Mouse (Mus musculus) T-helper 17 cell (primary cell): ENCODE measurements at regions not wholly inside any gene's neighbourhood (a gene's known extent, or its start where the extent isn't known, plus 50 kb on each side); places are given as distances from the start of the nearest gene placed in this dataset.

Experiments used
- in situ Hi-C, 2 experiments: fragments of 300-600 bp; cut with MboI, MseI; formaldehyde crosslinking; loops; 1 replicate in 1 of 2; 2 replicates in 1 of 2; pipeline ENCODE4 v1.15.1; 2025; ENCODE audit warnings: high pct_unique_total_duplicates in 2 of 2

DNA sequence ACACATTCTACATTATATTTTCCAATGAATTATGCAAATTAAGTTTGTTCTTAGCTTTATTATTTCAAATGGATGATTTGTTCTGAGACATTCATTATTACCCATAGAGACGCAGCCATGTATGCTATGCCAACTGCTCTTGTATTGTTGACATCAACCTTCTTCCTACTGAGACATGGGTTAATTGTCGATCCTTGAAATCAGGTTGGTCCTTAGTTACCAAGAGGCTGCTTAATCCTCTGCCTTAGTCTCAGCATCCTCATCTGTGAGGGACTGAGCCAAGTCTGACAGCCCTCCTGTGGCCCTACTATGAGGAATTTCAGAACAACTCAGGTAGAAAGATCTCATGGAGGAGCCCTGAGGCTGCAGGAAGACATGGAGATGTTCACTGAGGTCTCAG, 345.2 kb upstream of the Klf6 start:
- in situ Hi-C loops: loop anchor here (10.0 kb wide), 2 partner anchors 159 to 201 kb away; no protein-coding TSS in a partner anchor

DNA sequence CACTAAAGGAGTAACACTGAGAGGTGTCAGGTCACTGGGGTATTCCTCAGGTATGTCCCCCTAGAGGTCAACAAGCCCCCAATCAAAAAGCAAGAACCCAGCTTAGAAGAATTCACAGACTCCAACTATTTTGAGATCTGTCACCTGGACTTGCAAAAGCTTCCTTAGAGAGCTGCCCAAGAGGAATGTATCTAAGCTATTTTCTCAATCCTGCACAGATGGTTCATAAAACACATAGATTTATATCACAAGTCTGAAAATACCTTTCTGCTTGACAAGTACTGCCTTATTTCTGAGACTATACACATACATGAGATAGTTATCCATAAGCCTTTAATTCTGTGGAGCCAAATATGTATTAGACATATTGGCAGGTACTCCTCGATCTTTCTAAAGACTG, 342.1 kb upstream of the Klf6 start:
- in situ Hi-C loops: loop anchor here (10.0 kb wide), 2 partner anchors 156 to 204 kb away; no protein-coding TSS in a partner anchor

GRCm38 (mm10) chr13:5519600-5519999, 341.7 kb upstream of the Klf6 start:
- in situ Hi-C loops: loop anchor here (10.0 kb wide), 2 partner anchors 155 to 205 kb away; no protein-coding TSS in a partner anchor

GRCm38 (mm10) chr13:5527400-5527799, 333.9 kb upstream of the Klf6 start:
- in situ Hi-C loops: no loop called here

DNA sequence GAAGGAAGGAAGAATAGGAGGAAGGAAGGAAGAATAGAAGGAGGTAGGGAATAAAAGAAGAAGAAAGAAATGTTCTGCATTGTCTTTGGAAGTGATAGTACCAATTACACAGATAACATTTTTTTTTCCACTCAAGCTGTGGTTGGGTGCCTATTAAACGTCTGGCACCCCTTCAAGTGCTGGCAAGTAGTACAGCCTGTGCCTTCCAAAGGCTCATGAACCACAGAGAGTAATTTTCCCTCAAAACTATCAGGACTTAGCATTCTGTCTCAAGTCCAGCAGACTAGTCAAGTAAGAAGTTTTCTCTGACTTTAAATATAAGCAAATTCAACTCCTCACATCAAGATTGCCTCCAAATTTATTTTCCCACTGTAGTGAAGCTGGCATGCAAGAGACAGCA, 321.0 kb upstream of the Klf6 start:
- in situ Hi-C loops: no loop called here

DNA sequence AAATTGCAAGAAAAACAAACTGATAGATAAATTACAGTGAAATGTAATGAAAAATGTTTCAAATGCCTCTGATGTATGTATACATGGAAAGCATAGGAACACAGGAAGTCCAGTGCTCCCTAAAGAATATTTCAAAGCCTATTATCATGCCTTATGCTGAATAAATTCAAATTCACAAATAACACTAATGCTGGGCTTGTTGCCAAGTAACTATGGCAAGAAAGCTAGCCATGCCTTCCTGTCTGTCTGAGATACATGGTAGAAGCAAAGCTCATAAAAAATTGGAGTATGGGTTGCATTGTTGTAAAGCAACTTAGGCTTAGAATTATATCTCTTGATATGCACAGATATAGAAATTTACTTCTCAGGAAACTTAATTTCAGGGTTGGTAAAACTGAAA, 315.8 kb upstream of the Klf6 start:
- in situ Hi-C loops: no loop called here

- in situ Hi-C loops: no loop called here
These were observed 315.3 kb upstream of the Klf6 start for GRCm38 (mm10) chr13:5546011-5546410.

GRCm38 (mm10) chr13:5546937-5547336, 314.3 kb upstream of the Klf6 start:
- in situ Hi-C loops: no loop called here

GRCm38 (mm10) chr13:5548768-5549167, 312.5 kb upstream of the Klf6 start:
- in situ Hi-C loops: no loop called here

GRCm38 (mm10) chr13:5549175-5549574, 312.1 kb upstream of the Klf6 start:
- in situ Hi-C loops: no loop called here

- in situ Hi-C loops: no loop called here
These were observed 311.5 kb upstream of the Klf6 start for GRCm38 (mm10) chr13:5549747-5550146.

DNA sequence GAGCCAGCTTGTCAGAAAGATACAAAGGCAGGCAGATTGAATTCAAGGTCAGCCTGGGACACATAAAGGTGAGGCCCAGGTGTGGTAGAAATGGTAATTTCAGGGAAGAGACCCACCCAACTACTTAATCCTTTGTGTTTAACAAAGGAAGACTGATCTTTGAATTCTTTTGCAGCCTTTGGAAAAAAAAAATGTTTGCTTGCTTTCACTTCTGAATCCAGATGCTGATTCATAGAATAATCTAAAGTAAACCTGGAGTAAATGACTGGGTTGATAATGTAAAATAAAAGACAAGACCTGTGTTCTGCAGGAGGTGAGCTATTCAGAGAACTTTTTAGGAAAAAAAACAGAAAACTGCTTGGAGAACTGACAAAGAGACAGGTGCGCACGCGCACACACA, 310.9 kb upstream of the Klf6 start:
- in situ Hi-C loops: no loop called here

DNA sequence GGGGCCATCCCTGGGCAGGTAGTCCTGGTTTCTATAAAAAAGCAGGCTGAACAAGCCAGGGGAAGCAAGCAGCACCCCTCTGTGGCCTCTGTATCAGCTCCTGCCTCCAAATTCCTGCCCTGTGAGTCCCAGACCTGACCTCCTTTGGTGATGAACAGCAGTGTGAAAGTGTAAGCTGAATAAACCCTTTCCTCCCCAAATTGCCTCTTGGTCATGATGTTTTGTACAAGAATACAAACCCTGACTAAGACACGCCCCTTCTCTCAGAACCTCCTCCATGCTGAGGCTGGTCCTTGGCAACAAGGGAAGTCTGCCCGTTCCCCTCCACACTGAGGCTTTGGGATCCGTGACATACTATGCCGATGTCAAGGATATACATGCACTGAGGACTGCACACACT, 310.2 kb upstream of the Klf6 start:
- in situ Hi-C loops: no loop called here

- in situ Hi-C loops: no loop called here
These were observed 307.8 kb upstream of the Klf6 start for GRCm38 (mm10) chr13:5553461-5553860.

GRCm38 (mm10) chr13:5558095-5558494, 303.2 kb upstream of the Klf6 start:
- in situ Hi-C loops: no loop called here

DNA sequence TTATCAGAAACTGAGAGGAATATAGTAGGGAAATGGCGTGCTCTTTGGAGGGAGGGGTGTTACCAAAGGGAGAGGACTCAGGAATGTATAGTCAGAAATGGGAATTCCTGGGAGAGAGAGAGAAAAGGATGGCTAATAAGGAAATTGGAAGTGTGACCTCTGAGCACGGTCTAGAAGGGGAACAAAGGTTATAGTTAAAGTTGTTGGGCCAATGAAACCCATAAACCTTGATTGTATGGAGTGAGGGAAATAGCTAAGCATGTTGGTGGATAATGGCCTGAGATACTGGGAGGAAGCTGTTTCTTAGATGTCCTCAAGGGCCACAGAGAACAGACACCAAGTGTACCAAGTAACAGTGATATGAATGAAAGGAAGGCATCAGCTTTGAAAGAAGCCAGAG, 294.8 kb upstream of the Klf6 start:
- in situ Hi-C loops: no loop called here

GRCm38 (mm10) chr13:5566896-5567295, 294.4 kb upstream of the Klf6 start:
- in situ Hi-C loops: no loop called here

DNA sequence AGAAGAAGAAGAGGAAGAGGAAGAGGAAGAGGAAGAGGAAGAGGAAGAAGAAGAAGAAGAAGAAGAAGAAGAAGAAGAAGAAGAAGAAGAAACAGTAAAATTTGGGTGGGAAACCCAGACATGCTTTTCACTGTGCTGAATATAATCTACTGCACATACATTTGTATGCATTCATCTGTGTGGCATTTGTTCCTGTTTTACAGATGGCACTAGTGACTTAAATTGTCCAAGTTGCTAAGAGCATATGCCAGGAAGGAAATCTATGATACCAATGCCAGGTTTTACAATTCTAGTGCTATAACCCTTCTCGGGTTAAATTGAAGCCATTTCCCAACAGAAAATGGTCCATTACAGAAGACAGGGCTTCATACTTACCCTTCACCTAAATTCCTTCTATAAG, 291.7 kb upstream of the Klf6 start:
- in situ Hi-C loops: no loop called here

DNA sequence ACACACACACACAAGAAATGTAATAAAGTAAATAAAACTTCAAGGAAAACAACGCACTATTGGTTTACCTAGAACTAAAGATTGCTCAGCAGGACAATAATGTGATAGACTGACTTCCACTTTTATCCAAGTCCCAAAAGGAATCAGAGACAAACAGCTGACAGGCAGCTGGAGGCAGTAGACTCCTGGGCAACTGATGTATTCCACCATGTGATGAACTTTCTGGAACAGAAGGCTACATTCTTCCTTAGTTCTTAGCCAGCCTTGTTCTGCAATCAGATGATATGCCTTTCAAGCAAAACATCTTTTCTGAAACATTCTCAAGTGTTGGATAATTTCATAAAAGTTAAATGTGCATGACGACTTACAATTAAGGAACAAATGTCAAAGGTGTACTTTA, 290.9 kb upstream of the Klf6 start:
- in situ Hi-C loops: no loop called here

DNA sequence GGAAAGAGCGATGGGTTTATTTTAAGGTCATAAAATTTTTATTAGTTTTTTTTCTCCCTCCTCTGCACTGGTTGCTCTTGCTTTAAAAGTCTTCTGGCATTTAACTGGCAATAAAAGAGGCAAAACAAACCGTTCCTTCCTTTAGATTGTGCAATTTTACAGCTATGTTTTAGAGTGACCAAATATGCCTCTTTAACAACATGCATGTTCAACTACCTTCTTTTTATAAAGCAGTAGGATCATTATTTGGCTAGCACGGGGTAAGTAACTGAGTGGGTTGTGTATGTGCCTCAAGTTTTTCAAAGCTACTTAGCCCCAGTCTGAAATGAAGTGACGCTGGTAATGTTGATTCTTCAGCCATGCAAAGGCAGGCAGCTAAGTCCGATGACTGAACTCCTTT, 284.7 kb upstream of the Klf6 start:
- in situ Hi-C loops: no loop called here

- in situ Hi-C loops: loop anchor here in 1 of 2 experiments (10.0 kb wide), 1 partner anchor 171 kb away; no protein-coding TSS in a partner anchor
These were observed 277.6 kb upstream of the Klf6 start for GRCm38 (mm10) chr13:5583681-5584080.

GRCm38 (mm10) chr13:5587196-5587595, 274.1 kb upstream of the Klf6 start:
- in situ Hi-C loops: loop anchor here in 1 of 2 experiments (10.0 kb wide), 1 partner anchor 168 kb away; no protein-coding TSS in a partner anchor

- in situ Hi-C loops: no loop called here
These were observed 270.0 kb upstream of the Klf6 start for GRCm38 (mm10) chr13:5591286-5591685.

GRCm38 (mm10) chr13:5591837-5592555, 269.3 kb upstream of the Klf6 start:
- in situ Hi-C loops: no loop called here
